Mouse (Mus musculus): ENCODE results near the gene Prelp. TPM values are rescaled to one million over a fixed set of nuclear protein-coding genes. Genes with fewer than 3 reads are reported as not detected.
"Not testable (repeated sequence)": the region's sequence is repeated elsewhere in the genome, so short reads cannot be mapped to it uniquely, and the experiment has no call there.

Prelp gene
- polyA plus RNA-seq (2014; fragmentation: Nextera tagmentation; extraction: Ambion mirVana) = 0.55 and 1.1 TPM in 2 replicates

DNA sequence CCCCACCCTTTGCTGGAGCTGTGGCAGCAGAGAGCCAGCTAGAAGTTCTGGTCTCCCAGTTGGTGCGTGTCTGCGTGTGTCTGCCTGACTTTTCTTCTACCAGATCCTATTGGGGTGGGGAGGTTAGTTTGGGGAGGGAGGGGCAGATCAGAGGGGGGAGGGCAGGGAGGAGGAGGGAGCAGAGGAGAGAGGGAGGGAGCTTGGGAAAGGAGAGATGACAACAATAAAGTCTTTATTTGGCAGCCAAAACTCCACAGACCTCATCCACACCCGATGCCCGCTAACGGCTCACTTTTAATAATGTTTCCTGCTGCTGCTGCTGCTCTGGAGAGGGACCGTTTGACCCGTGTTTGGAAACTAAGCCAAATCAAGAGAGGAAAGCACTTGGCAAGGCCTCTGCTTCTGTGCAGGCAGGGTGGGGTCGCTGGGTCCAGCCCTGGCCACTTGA lies at the start of gene Prelp:
TSS of gene Prelp (minus strand) at position 111 of the 448 bp plus-strand sequence.
- no peak within 1 kb of the TSS for H3K4me3 ChIP-seq (ENCODE audit: low read depth, low read length)
- 29% methylated on average over 8 of the region's 8 CpGs for WGBS (ENCODE audit: insufficient replicate concordance)
- H3K27ac ChIP-seq (ENCODE audit: low read depth, low read length) = no peak within 1 kb of the TSS
- H3K27me3 ChIP-seq (ENCODE audit: control insufficient read depth, insufficient read depth, low read length) = 0 out of 2 replicates have a peak, but pooled peaks cover 2% of the 10 kb centered on the region
- H3K4me2 ChIP-seq = no peak within 1 kb of the TSS
- peaks cover 12% of the 10 kb centered on the region for H3K4me1 ChIP-seq (ENCODE audit: control insufficient read depth, insufficient read depth, low read length)
- no peak within 1 kb of the TSS for H3K9ac ChIP-seq (ENCODE audit: low read depth, low read length)
- no peaks in the 10 kb centered on the region for H3K9me3 ChIP-seq (replicated peaks; ENCODE audit: control insufficient read depth, low read length)
- no peaks in the 10 kb centered on the region for H3K36me3 ChIP-seq (ENCODE audit: control insufficient read depth, insufficient read depth, low read length)
- no peak for ATAC-seq (replicated peaks; ENCODE audit: insufficient number of reproducible peaks, low FRiP score, low TSS enrichment)

DNA sequence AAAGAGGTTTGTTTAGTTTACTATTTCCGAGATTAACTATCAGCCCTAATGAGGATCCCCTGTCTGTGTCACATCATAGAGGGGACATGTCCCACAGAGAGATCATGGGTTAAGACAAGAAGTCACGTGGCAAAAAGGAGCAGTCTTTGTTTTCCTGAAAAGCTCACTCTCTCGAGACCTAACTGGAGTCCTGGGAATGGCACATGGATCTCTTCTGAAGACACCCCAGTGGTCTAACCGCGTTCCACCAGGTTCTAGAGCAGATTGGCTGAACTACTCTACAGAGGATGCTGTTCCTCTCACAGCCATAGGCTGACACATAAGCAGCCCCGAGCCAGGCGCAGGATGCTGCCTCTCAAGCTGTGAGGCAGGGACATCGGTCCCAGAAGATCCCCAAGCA lies 48.2 kb upstream of the Prelp start:
- Histone ChIP-seq H3K9ac (ENCODE audit: low read depth, low read length) (no peak overlapping the region), H3K27me3 (ENCODE audit: control insufficient read depth, insufficient read depth, low read length) (no peaks in the 10 kb centered on the region), H3K36me3 (ENCODE audit: control insufficient read depth, insufficient read depth, low read length) (no peaks in the 10 kb centered on the region), H3K4me3 (ENCODE audit: low read depth, low read length) (no peak overlapping the region), H3K4me2 (no peak overlapping the region), H3K4me1 (ENCODE audit: control insufficient read depth, insufficient read depth, low read length) (peaks cover 15% of the 10 kb centered on the region), H3K9me3 (replicated peaks; ENCODE audit: control insufficient read depth, low read length) (no peaks in the 10 kb centered on the region), H3K27ac (ENCODE audit: low read depth, low read length) (no peak overlapping the region)
- WGBS (ENCODE audit: insufficient replicate concordance) = 72% methylated on average over 8 of the region's 8 CpGs
- no peak for ATAC-seq (replicated peaks; ENCODE audit: insufficient number of reproducible peaks, low FRiP score, low TSS enrichment)

DNA sequence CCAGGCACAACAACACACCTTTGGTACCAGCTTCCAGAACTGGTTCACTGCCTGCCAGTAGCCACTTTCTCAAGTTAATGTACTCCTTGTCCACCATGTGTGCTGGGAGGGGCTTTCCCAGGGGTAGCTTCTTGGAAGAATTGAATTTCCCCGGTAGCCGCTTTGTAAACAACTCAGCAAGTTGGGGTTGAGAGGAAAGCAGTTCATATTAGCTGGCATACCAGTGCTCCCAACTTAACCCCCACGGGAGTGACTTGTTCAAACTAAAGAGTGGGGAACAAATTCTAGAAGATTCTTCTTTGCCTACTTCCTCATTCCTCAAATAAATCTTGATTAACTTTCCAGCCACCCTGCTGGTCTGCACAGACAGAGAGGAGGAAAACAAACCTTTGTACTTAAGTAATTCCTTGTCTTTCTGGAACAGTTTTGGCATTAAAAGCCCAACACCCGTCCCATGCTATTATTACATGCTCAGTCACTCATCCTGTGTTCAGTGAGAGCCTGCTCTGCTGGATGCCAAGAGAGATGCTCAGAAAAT lies 47.6 kb upstream of the Prelp start:
- Histone ChIP-seq H3K9me3 (replicated peaks; ENCODE audit: control insufficient read depth, low read length) (no peaks in the 10 kb centered on the region), H3K4me1 (ENCODE audit: control insufficient read depth, insufficient read depth, low read length) (peaks cover 15% of the 10 kb centered on the region), H3K4me3 (ENCODE audit: low read depth, low read length) (no peak overlapping the region), H3K36me3 (ENCODE audit: control insufficient read depth, insufficient read depth, low read length) (no peaks in the 10 kb centered on the region), H3K27me3 (ENCODE audit: control insufficient read depth, insufficient read depth, low read length) (no peaks in the 10 kb centered on the region), H3K27ac (ENCODE audit: low read depth, low read length) (no peak overlapping the region), H3K4me2 (no peak overlapping the region), H3K9ac (ENCODE audit: low read depth, low read length) (no peak overlapping the region)
- no peak for ATAC-seq (replicated peaks; ENCODE audit: insufficient number of reproducible peaks, low FRiP score, low TSS enrichment)
- WGBS (ENCODE audit: insufficient replicate concordance) = 67% methylated on average over 4 of the region's 4 CpGs

DNA sequence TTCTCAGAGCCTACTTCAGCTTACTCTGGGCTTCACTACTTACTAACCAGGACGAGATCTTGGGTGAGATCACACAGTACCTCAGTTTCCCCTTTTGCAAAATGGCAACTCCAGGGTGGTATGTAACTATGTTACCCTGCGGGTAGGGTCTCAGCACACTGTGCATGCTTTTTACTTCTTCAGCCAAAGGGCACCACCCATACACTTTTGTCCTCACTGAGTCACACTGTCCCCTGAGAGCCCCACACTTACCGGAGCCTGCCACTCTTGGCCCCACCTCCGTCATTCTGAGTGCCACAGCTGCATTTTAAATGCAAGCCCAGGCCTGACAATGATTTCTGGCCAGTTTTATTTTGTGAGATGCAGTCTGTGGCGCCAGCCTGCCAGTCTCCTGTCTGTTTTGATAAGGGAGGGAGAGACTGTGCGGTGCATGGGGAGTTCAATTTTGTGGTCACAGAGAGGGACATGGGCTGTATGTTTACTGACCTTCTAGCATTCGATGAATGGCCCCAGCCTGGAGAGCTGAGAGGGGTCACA lies 46.3 kb upstream of the Prelp start:
- peaks cover 15% of the 10 kb centered on the region for H3K4me1 ChIP-seq (ENCODE audit: control insufficient read depth, insufficient read depth, low read length)
- no peak overlapping the region for H3K9ac ChIP-seq (ENCODE audit: low read depth, low read length)
- 63% methylated on average over 7 of the region's 7 CpGs for WGBS (ENCODE audit: insufficient replicate concordance)
- no peak overlapping the region for H3K4me3 ChIP-seq (ENCODE audit: low read depth, low read length)
- no peaks in the 10 kb centered on the region for H3K9me3 ChIP-seq (replicated peaks; ENCODE audit: control insufficient read depth, low read length)
- H3K36me3 ChIP-seq (ENCODE audit: control insufficient read depth, insufficient read depth, low read length) = no peaks in the 10 kb centered on the region
- no peak for ATAC-seq (replicated peaks; ENCODE audit: insufficient number of reproducible peaks, low FRiP score, low TSS enrichment)
- no peak overlapping the region for H3K4me2 ChIP-seq
- no peak overlapping the region for H3K27ac ChIP-seq (ENCODE audit: low read depth, low read length)
- no peaks in the 10 kb centered on the region for H3K27me3 ChIP-seq (ENCODE audit: control insufficient read depth, insufficient read depth, low read length)

DNA sequence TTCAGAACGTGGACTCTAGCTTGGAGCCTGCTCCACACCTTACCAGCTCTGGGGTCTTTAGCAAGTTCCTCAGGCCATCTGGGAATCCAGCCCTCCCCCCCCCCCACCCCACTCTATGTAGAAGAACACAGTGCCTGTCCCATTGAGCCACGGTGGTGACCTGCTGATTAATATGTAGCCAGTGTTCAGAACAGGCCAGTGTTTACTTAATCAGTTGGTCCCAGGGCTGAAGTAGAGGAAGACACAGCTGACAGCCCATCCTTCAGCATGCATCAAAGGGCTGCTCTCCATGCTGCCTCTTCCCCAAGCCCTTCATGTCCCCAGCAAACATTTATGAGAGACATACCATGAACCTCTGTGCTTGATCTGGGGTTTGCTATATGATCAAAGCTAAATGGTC lies 44.8 kb upstream of the Prelp start:
- H3K4me3 ChIP-seq (ENCODE audit: low read depth, low read length) = no peak overlapping the region
- H3K36me3 ChIP-seq (ENCODE audit: control insufficient read depth, insufficient read depth, low read length) = no peaks in the 10 kb centered on the region
- 47% methylated on average over 2 of the region's 2 CpGs for WGBS (ENCODE audit: insufficient replicate concordance)
- H3K4me2 ChIP-seq = no peak overlapping the region
- no peaks in the 10 kb centered on the region for H3K9me3 ChIP-seq (replicated peaks; ENCODE audit: control insufficient read depth, low read length)
- H3K27me3 ChIP-seq (ENCODE audit: control insufficient read depth, insufficient read depth, low read length) = no peaks in the 10 kb centered on the region
- H3K9ac ChIP-seq (ENCODE audit: low read depth, low read length) = no peak overlapping the region
- no peak overlapping the region for H3K27ac ChIP-seq (ENCODE audit: low read depth, low read length)
- peaks cover 22% of the 10 kb centered on the region for H3K4me1 ChIP-seq (ENCODE audit: control insufficient read depth, insufficient read depth, low read length)
- ATAC-seq (replicated peaks; ENCODE audit: insufficient number of reproducible peaks, low FRiP score, low TSS enrichment) = no peak

DNA sequence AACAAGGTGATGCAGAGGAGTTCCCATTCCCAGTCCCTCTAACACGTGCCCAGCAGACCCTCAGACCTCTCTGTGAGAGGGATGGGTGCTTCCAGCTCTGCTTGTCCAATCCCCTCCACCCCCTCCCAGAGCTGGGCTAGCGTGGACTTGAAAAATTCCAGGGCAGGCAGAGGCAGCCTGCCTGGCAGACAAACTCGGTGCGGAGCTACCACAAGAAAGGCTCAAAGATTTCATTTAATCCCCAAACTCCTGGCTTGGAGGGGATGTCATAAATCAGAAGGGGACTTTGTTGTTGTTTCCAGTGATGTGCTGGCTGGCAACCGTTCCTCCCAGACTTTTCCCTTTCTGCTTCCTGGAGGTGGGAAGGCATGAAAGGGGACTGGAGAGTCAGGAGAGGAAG lies 44.1 kb upstream of the Prelp start:
- H3K4me1 ChIP-seq (ENCODE audit: control insufficient read depth, insufficient read depth, low read length) = peaks cover 22% of the 10 kb centered on the region
- no peaks in the 10 kb centered on the region for H3K9me3 ChIP-seq (replicated peaks; ENCODE audit: control insufficient read depth, low read length)
- H3K4me3 ChIP-seq (ENCODE audit: low read depth, low read length) = no peak overlapping the region
- 32% methylated on average over 5 of the region's 5 CpGs for WGBS (ENCODE audit: insufficient replicate concordance)
- no peak overlapping the region; the same call in 1 of the 2 replicates for H3K27ac ChIP-seq (ENCODE audit: low read depth, low read length)
- ATAC-seq (replicated peaks; ENCODE audit: insufficient number of reproducible peaks, low FRiP score, low TSS enrichment) = no peak
- H3K4me2 ChIP-seq = no peak overlapping the region
- no peak overlapping the region for H3K9ac ChIP-seq (ENCODE audit: low read depth, low read length)
- H3K36me3 ChIP-seq (ENCODE audit: control insufficient read depth, insufficient read depth, low read length) = no peaks in the 10 kb centered on the region
- H3K27me3 ChIP-seq (ENCODE audit: control insufficient read depth, insufficient read depth, low read length) = no peaks in the 10 kb centered on the region

DNA sequence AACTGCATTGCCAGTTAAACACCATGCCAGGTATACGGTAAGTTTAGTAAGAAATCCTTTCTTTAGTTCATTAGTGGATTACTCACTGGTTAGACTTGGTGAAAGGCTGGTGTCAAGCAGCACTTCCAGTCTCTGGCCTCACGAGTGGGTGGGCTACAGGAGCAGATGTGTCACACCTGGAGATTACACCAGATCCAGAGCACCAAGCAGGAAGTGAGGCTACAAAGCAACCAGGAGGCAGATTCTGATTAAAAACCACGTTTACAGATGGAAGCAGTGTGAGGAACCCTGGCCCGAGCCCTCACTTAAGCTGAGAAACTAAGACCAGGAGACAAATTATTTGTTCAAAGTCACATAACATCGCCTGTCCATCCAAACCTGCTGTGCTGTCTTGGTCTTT lies 43.5 kb upstream of the Prelp start:
- Histone ChIP-seq H3K4me3 (ENCODE audit: low read depth, low read length) (no peak overlapping the region), H3K27ac (ENCODE audit: low read depth, low read length) (no peak overlapping the region), H3K27me3 (ENCODE audit: control insufficient read depth, insufficient read depth, low read length) (no peaks in the 10 kb centered on the region), H3K4me1 (ENCODE audit: control insufficient read depth, insufficient read depth, low read length) (peaks cover 22% of the 10 kb centered on the region), H3K9me3 (replicated peaks; ENCODE audit: control insufficient read depth, low read length) (no peaks in the 10 kb centered on the region), H3K9ac (ENCODE audit: low read depth, low read length) (no peak overlapping the region), H3K36me3 (ENCODE audit: control insufficient read depth, insufficient read depth, low read length) (no peaks in the 10 kb centered on the region), H3K4me2 (no peak overlapping the region)
- 54% methylated on average over 5 of the region's 5 CpGs for WGBS (ENCODE audit: insufficient replicate concordance)
- ATAC-seq (replicated peaks; ENCODE audit: insufficient number of reproducible peaks, low FRiP score, low TSS enrichment) = no peak

DNA sequence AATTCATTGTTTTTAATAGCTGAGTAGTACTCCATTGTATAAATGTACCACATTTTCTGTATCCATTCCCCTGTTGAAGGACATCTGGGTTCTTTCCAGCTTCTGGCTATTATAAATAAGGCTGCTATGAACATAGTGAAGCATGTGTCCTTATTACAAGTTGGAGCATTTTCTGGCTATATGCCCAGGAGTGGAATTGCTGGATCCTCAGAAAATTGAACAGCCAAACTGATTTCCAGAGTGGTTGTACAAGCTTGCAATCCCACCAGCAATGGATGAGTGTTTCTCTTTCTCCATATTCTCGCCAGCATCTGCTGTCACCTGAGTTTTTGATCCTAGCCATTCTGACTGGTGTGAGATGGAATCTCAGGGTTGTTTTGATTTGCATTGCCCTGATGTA lies 42.4 kb upstream of the Prelp start:
- H3K9me3 ChIP-seq (replicated peaks; ENCODE audit: control insufficient read depth, low read length); H3K27me3 ChIP-seq (ENCODE audit: control insufficient read depth, insufficient read depth, low read length); ATAC-seq (replicated peaks; ENCODE audit: insufficient number of reproducible peaks, low FRiP score, low TSS enrichment); H3K27ac ChIP-seq (ENCODE audit: low read depth, low read length); H3K9ac ChIP-seq (ENCODE audit: low read depth, low read length); H3K36me3 ChIP-seq (ENCODE audit: control insufficient read depth, insufficient read depth, low read length); H3K4me3 ChIP-seq (ENCODE audit: low read depth, low read length); H3K4me2 ChIP-seq: not testable (repeated sequence)
- 93% methylated on average over 1 of the region's 1 CpGs for WGBS (ENCODE audit: insufficient replicate concordance)
- peaks cover 22% of the 10 kb centered on the region for H3K4me1 ChIP-seq (ENCODE audit: control insufficient read depth, insufficient read depth, low read length)

DNA sequence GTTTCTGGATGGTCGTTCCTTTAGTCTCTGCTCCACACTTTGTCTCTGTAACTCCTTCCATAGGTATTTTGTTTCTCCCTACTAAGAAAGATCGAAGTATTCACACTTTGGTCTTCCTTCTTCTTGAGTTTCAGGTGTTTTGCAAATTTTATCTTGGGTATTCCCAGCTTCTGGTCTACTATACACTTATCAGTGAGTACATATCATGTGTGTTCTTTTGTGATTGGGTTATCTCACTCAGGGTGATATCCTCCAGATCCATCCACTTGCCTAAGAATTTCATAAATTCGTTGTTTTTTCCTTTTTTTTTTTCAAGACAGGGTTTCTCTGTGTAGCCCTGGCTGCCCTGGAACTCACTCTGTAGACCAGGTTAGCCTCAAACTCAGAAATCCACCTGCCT lies 41.9 kb upstream of the Prelp start:
- 78% methylated on average over 3 of the region's 3 CpGs for WGBS (ENCODE audit: insufficient replicate concordance)
- H3K27me3 ChIP-seq (ENCODE audit: control insufficient read depth, insufficient read depth, low read length); H3K27ac ChIP-seq (ENCODE audit: low read depth, low read length); H3K9me3 ChIP-seq (replicated peaks; ENCODE audit: control insufficient read depth, low read length); H3K4me3 ChIP-seq (ENCODE audit: low read depth, low read length); H3K9ac ChIP-seq (ENCODE audit: low read depth, low read length); H3K4me2 ChIP-seq; ATAC-seq (replicated peaks; ENCODE audit: insufficient number of reproducible peaks, low FRiP score, low TSS enrichment); H3K36me3 ChIP-seq (ENCODE audit: control insufficient read depth, insufficient read depth, low read length): not testable (repeated sequence)
- peaks cover 22% of the 10 kb centered on the region for H3K4me1 ChIP-seq (ENCODE audit: control insufficient read depth, insufficient read depth, low read length)

Measured in heart, embryonic 11.5 days (tissue).